Mouse (Mus musculus) spleen, adult 2 months (tissue): ENCODE measurements around the gene Hmg20b.

ENCODE experiments used
- CTCF ChIP-seq: fragments of 200-500 bp; IDR thresholded peaks from 2 replicates; pipeline ENCODE4 v1.5.1; 2011; ENCODE audit warnings: mild to moderate bottlenecking, inconsistent platforms; ENCODE audit not compliant: insufficient read depth, insufficient read length, insufficient replicate concordance; ENCODE audit errors: extremely low read depth
- POLR2A ChIP-seq: fragments of 200-500 bp; IDR thresholded peaks from 2 replicates; pipeline ENCODE4 v1.6.1; 2011; ENCODE audit warnings: low read depth, low read length, inconsistent platforms

DNA sequence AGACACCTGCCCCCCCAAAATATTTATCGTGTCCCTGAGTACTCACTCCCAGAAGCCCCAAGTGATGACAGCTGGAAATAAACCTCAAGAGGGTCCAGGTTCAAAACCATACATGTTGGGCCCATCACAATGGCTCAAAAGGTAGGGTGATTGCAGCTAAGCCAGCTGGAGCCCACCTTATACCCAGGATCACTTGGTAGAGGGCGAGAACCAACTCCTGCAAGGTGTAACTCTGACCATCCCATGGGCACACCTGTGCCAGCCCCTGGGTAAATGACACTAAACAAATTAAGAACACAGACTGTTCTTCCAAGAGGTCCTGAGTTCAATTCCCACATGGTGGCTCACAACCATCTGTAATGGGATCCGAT lies 28.9 kb upstream of the Hmg20b start:
- TF ChIP-seq POLR2A: no peak
- TF ChIP-seq CTCF: no peak
